Mouse (Mus musculus) heart, adult 2 months (tissue): ENCODE data around the gene C1qtnf9. TPM values are rescaled to one million over a fixed set of nuclear protein-coding genes. Genes with fewer than 3 reads are reported as not detected.

ENCODE experiments used
- DNase-seq, 2 experiments: peaks; one replicate each; pipeline ENCODE4 v3.0.0; 2021
- H3K27ac ChIP-seq: fragments of 200-600 bp; 2 replicates; pipeline ENCODE4 v1.8.1; 2022
- H3K27me3 ChIP-seq: fragments of 200-500 bp; 2 replicates; pipeline ENCODE4 v1.6.1; 2012; ENCODE audit warnings: mild to moderate bottlenecking, low read length, inconsistent platforms, mixed read lengths; ENCODE audit not compliant: control insufficient read depth, insufficient read depth
- H3K36me3 ChIP-seq: fragments of 200-500 bp; 2 replicates; pipeline ENCODE4 v1.6.1; 2012; ENCODE audit warnings: low read length, inconsistent platforms; ENCODE audit not compliant: control insufficient read depth, insufficient read depth
- H3K4me1 ChIP-seq: fragments of 200-500 bp; 2 replicates; pipeline ENCODE4 v1.6.1; 2011; ENCODE audit warnings: low read length; ENCODE audit not compliant: control insufficient read depth, insufficient read depth
- H3K4me3 ChIP-seq: fragments of 200-600 bp; 2 replicates; pipeline ENCODE4 v1.8.1; 2022
- H3K79me2 ChIP-seq: fragments of 200-500 bp; replicated peaks from 2 replicates; pipeline ENCODE4 v1.6.1; 2012; ENCODE audit warnings: mild to moderate bottlenecking, inconsistent platforms, low read length, moderate library complexity, mixed read lengths; ENCODE audit not compliant: control insufficient read depth, insufficient read depth
- H3K9ac ChIP-seq: fragments of 200-500 bp; 2 replicates; pipeline ENCODE4 v1.6.1; 2012; ENCODE audit warnings: low read depth, mild to moderate bottlenecking, control low read depth, inconsistent platforms, low read length, mixed read lengths
- CTCF ChIP-seq: fragments of 200-600 bp; IDR thresholded peaks from 2 replicates; pipeline ENCODE4 v1.8.1; 2022; ENCODE audit warnings: antibody characterized with exemption, mild to moderate bottlenecking, moderate library complexity
- EP300 ChIP-seq: fragments of 200-500 bp; IDR thresholded peaks from 2 replicates; pipeline ENCODE4 v1.6.1; 2011; ENCODE audit warnings: low read depth, low read length, control low read depth; ENCODE audit not compliant: insufficient read depth
- POLR2A ChIP-seq: fragments of 200-500 bp; IDR thresholded peaks from 2 replicates; pipeline ENCODE4 v1.6.1; 2011; ENCODE audit warnings: mild to moderate bottlenecking, low read depth, low read length, control low read depth; ENCODE audit not compliant: insufficient read depth
- WGBS: fragments of 180-500 bp; shearing (Covaris S2); methylation state at CpG from one replicate; pipeline ENCODE4 v1.1.7; 2018; 5-methylcytosine and 5-hydroxymethylcytosine counted together
- intact Hi-C: fragments of 180-260 bp; cut with DNase I; formaldehyde crosslinking; loops from one replicate; pipeline ENCODE4 v1.15.1; 2025
- polyA plus RNA-seq: library from polyadenylated mRNA; depleted of rRNA; stranded (reverse); fragments of >200 nt; gene quantifications from 2 replicates; pipeline ENCODE4 v1.2.3, GENCODE M21; 2012
- total RNA-seq, 2 experiments: library from RNA; stranded (reverse); gene quantifications; 2 replicates each; pipeline ENCODE4 v1.2.3; 2021

C1qtnf9 gene
- total and polyA plus RNA-seq, 3 experiments = 27.8 to 45.5 (median 44.0) TPM

DNA sequence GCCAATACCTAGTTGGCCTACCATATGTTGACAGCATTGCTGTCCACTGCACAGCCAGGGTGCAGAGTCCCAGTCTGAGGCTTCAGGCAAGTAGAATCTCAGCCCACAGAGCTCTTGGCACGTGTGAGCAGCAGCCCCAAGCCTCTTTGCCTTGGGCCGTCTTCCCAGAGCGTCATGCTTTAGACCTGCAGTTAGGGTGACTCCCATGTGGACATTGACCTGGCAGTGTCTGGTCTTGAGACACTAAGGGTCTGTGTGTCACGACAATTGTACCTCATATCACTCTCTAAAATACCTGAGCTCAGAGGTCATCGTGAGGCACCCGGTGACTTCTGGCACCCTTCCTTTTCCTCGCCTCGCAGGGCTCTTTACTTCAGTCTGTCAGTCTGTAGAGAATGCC lies 8.8 kb upstream of the C1qtnf9 start:
- DNase-seq = no peak
- TF ChIP-seq POLR2A (no peak), EP300 (no peak), CTCF (no peak)
- H3K27ac ChIP-seq = no peak overlapping the region
- intact Hi-C loops = no loop called here
- H3K27me3 ChIP-seq = no peaks in the 10 kb centered on the region
- 78% methylated on average over 8 of the region's 8 CpGs for WGBS
- no peak overlapping the region for H3K4me3 ChIP-seq
- H3K79me2 ChIP-seq = no peaks in the 10 kb centered on the region; the same call in 1 of the 2 replicates
- no peak overlapping the region for H3K9ac ChIP-seq
- H3K4me1 ChIP-seq = peaks cover 8% of the 10 kb centered on the region
- H3K36me3 ChIP-seq = peaks cover 5% of the 10 kb centered on the region; the same call in 1 of the 2 replicates

DNA sequence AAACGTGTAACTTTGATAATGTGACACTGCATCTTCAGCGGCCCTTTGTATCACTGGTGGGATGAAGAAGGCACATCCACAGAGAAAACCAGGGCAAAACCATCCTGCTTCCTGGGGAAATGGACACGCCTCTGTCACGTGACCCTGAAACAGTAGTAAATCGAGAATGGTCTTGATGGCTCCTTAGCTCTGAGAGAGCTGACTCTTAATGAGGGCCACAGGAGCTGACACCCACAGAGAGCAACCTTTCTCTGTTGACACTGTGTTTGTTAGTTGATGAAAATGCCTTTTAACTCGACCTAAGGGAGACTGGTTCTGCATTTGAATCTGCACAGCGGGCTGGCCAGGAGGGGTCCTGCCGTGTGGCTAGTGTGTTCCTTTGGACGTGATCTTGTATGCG lies 6.1 kb upstream of the C1qtnf9 start:
- Histone ChIP-seq H3K27me3 (no peaks in the 10 kb centered on the region), H3K27ac (no peak overlapping the region; the same call in none of the 2 replicates), H3K36me3 (peaks cover 10% of the 10 kb centered on the region; the same call in 1 of the 2 replicates), H3K9ac (no peak overlapping the region), H3K4me1 (peaks cover 26% of the 10 kb centered on the region), H3K4me3 (no peak overlapping the region), H3K79me2 (no peaks in the 10 kb centered on the region)
- intact Hi-C loops = no loop called here
- WGBS = 70% methylated on average over 10 of the region's 10 CpGs
- no peak for DNase-seq
- no peak for TF ChIP-seq CTCF
- no peak for TF ChIP-seq POLR2A
- TF ChIP-seq EP300 = no peak

DNA sequence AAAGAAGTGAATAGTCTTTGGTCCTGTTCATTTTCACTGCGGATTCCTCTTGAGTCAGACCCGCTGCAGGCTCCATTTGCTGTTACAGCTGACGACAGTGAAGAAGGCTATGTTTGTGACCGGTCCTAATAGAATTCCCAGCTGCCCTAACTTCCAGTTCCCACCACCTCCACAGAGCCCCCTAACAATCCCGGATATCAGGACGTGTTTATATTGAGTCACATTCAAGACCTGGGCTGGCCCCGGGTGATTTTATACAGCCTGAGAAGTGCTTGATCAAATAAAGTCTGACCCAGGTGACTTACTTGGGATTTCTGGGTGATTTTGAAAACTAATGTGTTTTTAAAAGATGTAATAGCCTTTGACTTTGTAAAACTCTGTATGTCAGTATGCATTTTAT lies 5.2 kb upstream of the C1qtnf9 start:
- Histone ChIP-seq H3K79me2 (no peaks in the 10 kb centered on the region), H3K9ac (no peak overlapping the region), H3K4me1 (peaks cover 29% of the 10 kb centered on the region), H3K36me3 (peaks cover 10% of the 10 kb centered on the region; the same call in 1 of the 2 replicates), H3K4me3 (no peak overlapping the region), H3K27me3 (no peaks in the 10 kb centered on the region), H3K27ac (peak overlapping the region; percentile 89)
- WGBS = 41% methylated on average over 7 of the region's 7 CpGs
- DNase-seq = peak; percentile 31 to 33
- TF ChIP-seq POLR2A (no peak), CTCF (no peak), EP300 (0 out of 2 replicates have a peak, but pooled peaks have one; percentile 14)
- intact Hi-C loops = no loop called here

DNA sequence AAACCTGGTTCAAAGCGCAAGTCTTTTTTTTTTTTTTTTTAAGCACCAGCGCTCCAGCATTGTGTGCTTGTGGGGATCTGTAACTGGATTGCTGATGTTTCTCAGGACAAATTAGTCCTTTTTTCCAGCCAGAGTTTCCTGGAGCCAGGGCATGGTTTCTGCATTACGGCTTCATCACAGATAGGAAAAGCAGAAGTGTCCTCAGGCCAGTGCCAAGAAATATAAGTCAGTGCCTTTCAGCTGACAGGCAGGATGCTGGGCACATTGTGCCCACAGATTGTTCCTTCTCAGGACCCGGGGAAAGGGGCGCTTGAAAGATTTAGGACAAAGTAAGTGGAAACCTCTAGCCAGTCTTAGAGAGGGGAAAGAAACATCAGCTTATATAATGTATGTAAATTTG lies 4.2 kb upstream of the C1qtnf9 start:
- WGBS = 40% methylated on average over 5 of the region's 5 CpGs
- DNase-seq = peak; percentile 38 to 50
- Histone ChIP-seq H3K27ac (peak overlapping the region; percentile 89), H3K27me3 (no peaks in the 10 kb centered on the region), H3K36me3 (peaks cover 10% of the 10 kb centered on the region; the same call in 1 of the 2 replicates), H3K79me2 (no peaks in the 10 kb centered on the region), H3K4me3 (no peak overlapping the region), H3K9ac (no peak overlapping the region), H3K4me1 (peaks cover 29% of the 10 kb centered on the region)
- intact Hi-C loops = no loop called here
- TF ChIP-seq POLR2A (peak; percentile 27; the same call in 1 of the 2 replicates), CTCF (no peak), EP300 (peak; percentile 70)

DNA sequence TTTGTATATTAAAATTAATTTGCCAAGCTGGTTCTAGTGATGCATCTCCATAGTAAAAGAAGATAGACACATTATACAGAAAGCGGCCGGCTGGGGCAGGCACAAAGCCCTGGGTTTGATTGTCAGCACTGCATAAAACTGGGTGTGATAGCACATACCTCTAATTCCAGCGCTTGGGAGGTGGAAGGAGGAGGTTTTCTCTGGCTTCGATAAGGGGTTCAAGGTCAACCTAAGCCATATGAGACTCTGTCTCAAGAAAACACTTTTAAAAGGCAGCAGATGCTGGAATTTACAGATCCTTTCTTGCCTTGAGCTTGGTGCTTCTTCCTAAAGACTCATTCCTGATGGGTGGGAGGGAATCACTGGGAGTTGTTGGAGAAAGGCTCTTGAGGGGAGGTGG lies 3.4 kb upstream of the C1qtnf9 start:
- peaks cover 29% of the 10 kb centered on the region for H3K4me1 ChIP-seq
- peaks cover 10% of the 10 kb centered on the region; the same call in 1 of the 2 replicates for H3K36me3 ChIP-seq
- no peak for DNase-seq
- no peak overlapping the region for H3K9ac ChIP-seq
- no peaks in the 10 kb centered on the region for H3K79me2 ChIP-seq
- no peak overlapping the region for H3K4me3 ChIP-seq
- no peak for TF ChIP-seq CTCF
- TF ChIP-seq POLR2A = no peak
- TF ChIP-seq EP300 = no peak
- WGBS = 47% methylated on average over 4 of the region's 4 CpGs
- no peaks in the 10 kb centered on the region for H3K27me3 ChIP-seq
- intact Hi-C loops = no loop called here
- peak overlapping the region; percentile 89 for H3K27ac ChIP-seq

DNA sequence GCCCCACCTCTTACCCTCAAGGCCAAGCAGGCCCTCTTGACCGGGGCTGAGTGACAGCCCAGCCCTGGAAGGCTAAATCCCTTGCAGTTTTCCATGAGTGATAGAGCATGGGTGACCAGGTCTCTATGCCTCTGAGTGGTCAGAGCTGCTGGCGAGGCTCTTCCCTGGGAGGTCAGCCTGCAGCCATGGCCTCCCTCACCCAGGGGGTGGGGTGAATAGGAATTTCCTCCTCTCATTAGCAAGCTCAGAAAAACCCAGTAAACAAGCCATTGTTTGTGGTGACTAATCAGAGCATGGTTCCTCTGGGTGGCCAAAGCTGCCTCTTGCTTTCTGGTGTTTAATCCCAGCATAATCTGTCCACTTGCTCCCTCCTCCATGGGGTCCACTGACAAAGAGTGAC lies 2.9 kb upstream of the C1qtnf9 start:
- WGBS = 40% methylated on average over 2 of the region's 2 CpGs
- intact Hi-C loops = loop anchor here (5.0 kb wide), 1 partner anchor 173 kb away; no protein-coding TSS in a partner anchor
- H3K27me3 ChIP-seq = no peaks in the 10 kb centered on the region
- DNase-seq = peak; percentile 54 to 66
- peaks cover 10% of the 10 kb centered on the region; the same call in 1 of the 2 replicates for H3K36me3 ChIP-seq
- H3K4me1 ChIP-seq = peaks cover 29% of the 10 kb centered on the region
- peak overlapping the region; percentile 89 for H3K27ac ChIP-seq
- H3K4me3 ChIP-seq = no peak overlapping the region
- H3K9ac ChIP-seq = 0 out of 2 replicates have a peak overlapping the region, but pooled peaks have one; percentile 24
- H3K79me2 ChIP-seq = no peaks in the 10 kb centered on the region
- TF ChIP-seq CTCF (no peak), POLR2A (peak; percentile 76)
